Mouse (Mus musculus): ENCODE results near the gene Neurl4. TPM values are rescaled to one million over a fixed set of nuclear protein-coding genes. Genes with fewer than 3 reads are reported as not detected.

Gene Neurl4
- polyA plus RNA-seq, 1 experiment from 2014 or later = 18.7 TPM

- Histone ChIP-seq H3K27ac (ENCODE audit: low read length) (no peak overlapping the region), H3K27me3 (ENCODE audit: control insufficient read depth, insufficient read depth, low read depth, low read length) (no peaks in the 10 kb centered on the region; the same call in 1 of the 2 replicates), H3K9ac (ENCODE audit: low read depth, low read length) (no peak overlapping the region), H3K4me1 (ENCODE audit: control insufficient read depth, insufficient read depth, low read length) (no peaks in the 10 kb centered on the region), H3K9me3 (replicated peaks; ENCODE audit: control insufficient read depth, low read length, poor library complexity, severe bottlenecking) (no peaks in the 10 kb centered on the region), H3K4me2 (ENCODE audit: low read length) (no peak overlapping the region), H3K4me3 (ENCODE audit: low read depth, low read length) (no peak overlapping the region), H3K36me3 (ENCODE audit: control insufficient read depth, insufficient read depth, low read length) (no peaks in the 10 kb centered on the region)
- WGBS = 77% methylated on average over 8 of the region's 8 CpGs
- no peak for ATAC-seq
Measured at GRCm38 (mm10) chr11:69886907-69887635, 13.8 kb upstream of the Neurl4 start.

GRCm38 (mm10) chr11:69891482-69891881 is 9.4 kb upstream of the Neurl4 start:
- no peak overlapping the region for H3K9ac ChIP-seq (ENCODE audit: low read depth, low read length)
- H3K27me3 ChIP-seq (ENCODE audit: control insufficient read depth, insufficient read depth, low read depth, low read length) = no peaks in the 10 kb centered on the region
- no peak overlapping the region for H3K4me3 ChIP-seq (ENCODE audit: low read depth, low read length)
- H3K27ac ChIP-seq (ENCODE audit: low read length) = no peak overlapping the region
- ATAC-seq = no peak
- no peaks in the 10 kb centered on the region for H3K4me1 ChIP-seq (ENCODE audit: control insufficient read depth, insufficient read depth, low read length)
- no peaks in the 10 kb centered on the region for H3K36me3 ChIP-seq (ENCODE audit: control insufficient read depth, insufficient read depth, low read length)
- 71% methylated on average over 4 of the region's 4 CpGs for WGBS
- H3K9me3 ChIP-seq (replicated peaks; ENCODE audit: control insufficient read depth, low read length, poor library complexity, severe bottlenecking) = no peaks in the 10 kb centered on the region
- no peak overlapping the region for H3K4me2 ChIP-seq (ENCODE audit: low read length)

GRCm38 (mm10) chr11:69894671-69895070 is 6.2 kb upstream of the Neurl4 start:
- no peak overlapping the region for H3K27ac ChIP-seq (ENCODE audit: low read length)
- no peaks in the 10 kb centered on the region for H3K9me3 ChIP-seq (replicated peaks; ENCODE audit: control insufficient read depth, low read length, poor library complexity, severe bottlenecking)
- H3K4me1 ChIP-seq (ENCODE audit: control insufficient read depth, insufficient read depth, low read length) = peaks cover 8% of the 10 kb centered on the region
- H3K4me2 ChIP-seq (ENCODE audit: low read length) = no peak overlapping the region
- H3K27me3 ChIP-seq (ENCODE audit: control insufficient read depth, insufficient read depth, low read depth, low read length) = no peaks in the 10 kb centered on the region
- H3K36me3 ChIP-seq (ENCODE audit: control insufficient read depth, insufficient read depth, low read length) = no peaks in the 10 kb centered on the region
- no peak for ATAC-seq
- WGBS = 80% methylated on average over 5 of the region's 5 CpGs
- H3K9ac ChIP-seq (ENCODE audit: low read depth, low read length) = no peak overlapping the region
- no peak overlapping the region for H3K4me3 ChIP-seq (ENCODE audit: low read depth, low read length)

GRCm38 (mm10) chr11:69895291-69895690 is 5.6 kb upstream of the Neurl4 start, which contains the start of gene Acap1:
Gene Acap1, minus strand, starts transcription at chr11:69895539.
- WGBS = 78% methylated on average over 4 of the region's 4 CpGs

GRCm38 (mm10) chr11:69899870-69900269 is 1.0 kb upstream of the Neurl4 start:
- ATAC-seq = no peak
- no peaks in the 10 kb centered on the region for H3K9me3 ChIP-seq (replicated peaks; ENCODE audit: control insufficient read depth, low read length, poor library complexity, severe bottlenecking)
- peak overlapping the region; percentile 74 for H3K4me3 ChIP-seq (ENCODE audit: low read depth, low read length)
- no peaks in the 10 kb centered on the region for H3K27me3 ChIP-seq (ENCODE audit: control insufficient read depth, insufficient read depth, low read depth, low read length)
- peaks cover 22% of the 10 kb centered on the region for H3K4me1 ChIP-seq (ENCODE audit: control insufficient read depth, insufficient read depth, low read length)
- 25% methylated on average over 4 of the region's 4 CpGs for WGBS
- peak overlapping the region; percentile 84 for H3K4me2 ChIP-seq (ENCODE audit: low read length)
- H3K27ac ChIP-seq (ENCODE audit: low read length) = peak overlapping the region; percentile 97
- peak overlapping the region; percentile 97 for H3K9ac ChIP-seq (ENCODE audit: low read depth, low read length)
- peaks cover 5% of the 10 kb centered on the region for H3K36me3 ChIP-seq (ENCODE audit: control insufficient read depth, insufficient read depth, low read length)

More at GRCm38 (mm10) chr11:69895291-69895690, 5.6 kb upstream of the Neurl4 start, which contains the start of gene Acap1:
- Histone ChIP-seq H3K9ac (ENCODE audit: low read depth, low read length) (no peak within 1 kb of the TSS), H3K9me3 (replicated peaks; ENCODE audit: control insufficient read depth, low read length, poor library complexity, severe bottlenecking) (no peaks in the 10 kb centered on the region), H3K27me3 (ENCODE audit: control insufficient read depth, insufficient read depth, low read depth, low read length) (no peaks in the 10 kb centered on the region), H3K4me1 (ENCODE audit: control insufficient read depth, insufficient read depth, low read length) (peaks cover 11% of the 10 kb centered on the region), H3K4me3 (ENCODE audit: low read depth, low read length) (no peak within 1 kb of the TSS), H3K4me2 (ENCODE audit: low read length) (no peak within 1 kb of the TSS), H3K36me3 (ENCODE audit: control insufficient read depth, insufficient read depth, low read length) (no peaks in the 10 kb centered on the region), H3K27ac (ENCODE audit: low read length) (no peak within 1 kb of the TSS)
- ATAC-seq = no peak

- ATAC-seq = peak; percentile 77
- peak overlapping the region; percentile 74 for H3K4me3 ChIP-seq (ENCODE audit: low read depth, low read length)
- no peaks in the 10 kb centered on the region for H3K27me3 ChIP-seq (ENCODE audit: control insufficient read depth, insufficient read depth, low read depth, low read length)
- H3K9ac ChIP-seq (ENCODE audit: low read depth, low read length) = peak overlapping the region; percentile 97
- H3K27ac ChIP-seq (ENCODE audit: low read length) = peak overlapping the region; percentile 97
- H3K4me1 ChIP-seq (ENCODE audit: control insufficient read depth, insufficient read depth, low read length) = peaks cover 22% of the 10 kb centered on the region
- H3K4me2 ChIP-seq (ENCODE audit: low read length) = peak overlapping the region; percentile 84
- H3K9me3 ChIP-seq (replicated peaks; ENCODE audit: control insufficient read depth, low read length, poor library complexity, severe bottlenecking) = no peaks in the 10 kb centered on the region
- peaks cover 14% of the 10 kb centered on the region for H3K36me3 ChIP-seq (ENCODE audit: control insufficient read depth, insufficient read depth, low read length)
- WGBS = under 1% methylated on average over 42 of the region's 42 CpGs
Measured at GRCm38 (mm10) chr11:69901406-69901846, 554 bp downstream of the Neurl4 start.

- H3K27ac ChIP-seq (ENCODE audit: low read length) = peak overlapping the region; percentile 97
- peak overlapping the region; percentile 74 for H3K4me3 ChIP-seq (ENCODE audit: low read depth, low read length)
- peaks cover 22% of the 10 kb centered on the region for H3K4me1 ChIP-seq (ENCODE audit: control insufficient read depth, insufficient read depth, low read length)
- peaks cover 19% of the 10 kb centered on the region for H3K36me3 ChIP-seq (ENCODE audit: control insufficient read depth, insufficient read depth, low read length)
- peak overlapping the region; percentile 84 for H3K4me2 ChIP-seq (ENCODE audit: low read length)
- H3K9me3 ChIP-seq (replicated peaks; ENCODE audit: control insufficient read depth, low read length, poor library complexity, severe bottlenecking) = no peaks in the 10 kb centered on the region
- under 1% methylated on average over 39 of the region's 39 CpGs for WGBS
- H3K27me3 ChIP-seq (ENCODE audit: control insufficient read depth, insufficient read depth, low read depth, low read length) = no peaks in the 10 kb centered on the region
- peak overlapping the region; percentile 97 for H3K9ac ChIP-seq (ENCODE audit: low read depth, low read length)
- ATAC-seq = no peak
Measured at GRCm38 (mm10) chr11:69901993-69902392, 1.1 kb downstream of the Neurl4 start.

- 91% methylated on average over 13 of the region's 13 CpGs for WGBS
- peaks cover 22% of the 10 kb centered on the region for H3K4me1 ChIP-seq (ENCODE audit: control insufficient read depth, insufficient read depth, low read length)
- peak overlapping the region; percentile 84 for H3K4me2 ChIP-seq (ENCODE audit: low read length)
- no peaks in the 10 kb centered on the region for H3K27me3 ChIP-seq (ENCODE audit: control insufficient read depth, insufficient read depth, low read depth, low read length)
- peaks cover 28% of the 10 kb centered on the region for H3K36me3 ChIP-seq (ENCODE audit: control insufficient read depth, insufficient read depth, low read length)
- H3K4me3 ChIP-seq (ENCODE audit: low read depth, low read length) = 0 out of 2 replicates have a peak overlapping the region, but pooled peaks have one; percentile 74
- H3K9me3 ChIP-seq (replicated peaks; ENCODE audit: control insufficient read depth, low read length, poor library complexity, severe bottlenecking) = no peaks in the 10 kb centered on the region
- no peak for ATAC-seq
- no peak overlapping the region for H3K27ac ChIP-seq (ENCODE audit: low read length)
- H3K9ac ChIP-seq (ENCODE audit: low read depth, low read length) = peak overlapping the region; percentile 97; the same call in 1 of the 2 replicates
Measured at GRCm38 (mm10) chr11:69902972-69903371, 2.1 kb downstream of the Neurl4 start.

- no peaks in the 10 kb centered on the region for H3K27me3 ChIP-seq (ENCODE audit: control insufficient read depth, insufficient read depth, low read depth, low read length)
- H3K27ac ChIP-seq (ENCODE audit: low read length) = no peak overlapping the region
- peaks cover 18% of the 10 kb centered on the region for H3K4me1 ChIP-seq (ENCODE audit: control insufficient read depth, insufficient read depth, low read length)
- H3K4me3 ChIP-seq (ENCODE audit: low read depth, low read length) = no peak overlapping the region
- no peak for ATAC-seq
- no peak overlapping the region for H3K9ac ChIP-seq (ENCODE audit: low read depth, low read length)
- H3K36me3 ChIP-seq (ENCODE audit: control insufficient read depth, insufficient read depth, low read length) = peaks cover 37% of the 10 kb centered on the region
- H3K4me2 ChIP-seq (ENCODE audit: low read length) = no peak overlapping the region
- 97% methylated on average over 9 of the region's 9 CpGs for WGBS
- no peaks in the 10 kb centered on the region for H3K9me3 ChIP-seq (replicated peaks; ENCODE audit: control insufficient read depth, low read length, poor library complexity, severe bottlenecking)
Measured at GRCm38 (mm10) chr11:69904311-69904710, 3.4 kb downstream of the Neurl4 start.
